Comparison of ENCODE assay signal across 1 mouse cellular context in the genomic region with DNA sequence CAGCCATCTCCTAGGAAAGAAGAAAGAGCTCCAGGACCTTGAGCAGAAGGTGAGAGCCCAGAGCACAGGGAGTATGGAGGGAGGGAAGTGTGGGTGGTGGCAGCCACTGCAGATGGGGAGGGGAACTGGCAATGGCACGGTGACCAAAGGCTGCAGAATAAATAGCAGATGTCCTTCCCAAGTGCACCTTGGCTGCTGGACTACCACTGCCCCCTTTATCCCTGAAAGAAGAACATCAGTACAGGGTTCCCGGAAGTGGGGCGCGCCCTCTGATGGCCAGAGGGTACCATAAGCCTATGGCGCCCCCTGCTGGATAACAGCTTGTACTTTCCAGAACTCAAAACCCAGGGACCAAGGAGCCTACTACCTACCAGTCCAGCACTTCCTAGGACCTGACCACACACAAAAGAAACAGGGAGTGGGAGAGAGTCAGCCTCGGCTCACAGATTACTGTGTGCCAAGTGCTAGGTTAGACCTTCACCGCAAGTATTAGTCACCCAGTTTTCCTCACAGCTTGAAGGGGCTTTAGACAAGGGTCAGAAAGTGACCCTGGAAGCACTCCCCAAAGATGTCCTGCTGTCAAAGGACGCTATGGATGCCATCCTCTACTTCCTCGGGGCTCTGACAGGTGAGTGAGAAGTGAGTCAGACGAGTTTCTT.
TF ChIP-seq lines count a peak whose summit lies in the region.

No protein-coding gene starts in this region.

TF ChIP-seq in MEL, 35 proteins besides CTCF, POLR2A, EP300 and RAD21:
- TF ChIP-seq ELF1 (IDR thresholded peaks at IDR 0.05; ENCODE audit: low read depth, low read length), result peak; percentile 82
- peak; percentile 35; the same call in 1 of the 2 replicates for TF ChIP-seq ZC3H11A (IDR thresholded peaks at IDR 0.05; ENCODE audit: low read depth, low read length)
- TF ChIP-seq SMC3 (IDR thresholded peaks at IDR 0.05; ENCODE audit: low read depth, low read length), result peak; percentile 49
- TF ChIP-seq HCFC1 (IDR thresholded peaks at IDR 0.05; ENCODE audit: low read depth, low read length), result 0 out of 2 replicates have a peak, but pooled peaks have one; percentile 25
